Mouse (Mus musculus) limb, embryonic 14.5 days (tissue): ENCODE measurements at regions not wholly inside any gene's neighbourhood (a gene's known extent, or its start where the extent isn't known, plus 50 kb on each side); places are given as distances from the start of the nearest gene placed in this dataset.
A peak's percentile ranks its signal among the peaks of the same experiment; 100 is the strongest.

Source experiments
- ATAC-seq: fragments of 200-750 bp; cut with Nextera tagmentation; 2 replicates; pipeline ENCODE4 v1.8.0; 2017; ENCODE audit warnings: low read depth, moderate number of reproducible peaks, moderate TSS enrichment; ENCODE audit not compliant: low FRiP score
- DNase-seq: peaks from one replicate; pipeline ENCODE4 v3.0.0-alpha.2; 2015; ENCODE audit warnings: low spot score
- H3K27ac ChIP-seq: fragments of 300-500 bp; sonication (generic); replicated peaks from 2 replicates; pipeline ENCODE4 v1.5.1; 2014; ENCODE audit warnings: low read depth, mild to moderate bottlenecking, low read length, moderate library complexity, mixed read lengths
- H3K27me3 ChIP-seq: fragments of 300-500 bp; sonication (generic); 2 replicates; pipeline ENCODE4 v1.6.1; 2014; ENCODE audit warnings: low read length, mixed read lengths; ENCODE audit not compliant: control insufficient read depth, insufficient read depth
- H3K36me3 ChIP-seq: fragments of 300-500 bp; sonication (generic); 2 replicates; pipeline ENCODE4 v1.6.1; 2014; ENCODE audit warnings: mild to moderate bottlenecking, low read length, moderate library complexity, mixed read lengths; ENCODE audit not compliant: control insufficient read depth, insufficient read depth
- H3K4me1 ChIP-seq: fragments of 300-500 bp; sonication (generic); 2 replicates; pipeline ENCODE4 v1.6.1; 2014; ENCODE audit warnings: antibody characterized with exemption, low read length, mixed read lengths; ENCODE audit not compliant: control insufficient read depth, insufficient read depth
- H3K4me2 ChIP-seq: fragments of 300-500 bp; sonication (generic); replicated peaks from 2 replicates; pipeline ENCODE4 v1.6.1; 2014; ENCODE audit warnings: low read depth, mild to moderate bottlenecking, low read length, moderate library complexity; ENCODE audit not compliant: severe bottlenecking
- H3K4me3 ChIP-seq: fragments of 300-500 bp; sonication (generic); replicated peaks from 2 replicates; pipeline ENCODE4 v1.5.1; 2014; ENCODE audit warnings: low read length
- H3K9ac ChIP-seq: fragments of 300-500 bp; sonication (generic); 2 replicates; pipeline ENCODE4 v1.6.1; 2014; ENCODE audit warnings: mild to moderate bottlenecking, low read depth, low read length, moderate library complexity; ENCODE audit not compliant: severe bottlenecking
- H3K9me3 ChIP-seq: fragments of 300-500 bp; sonication (generic); 2 replicates; pipeline ENCODE4 v1.6.1; 2016; ENCODE audit warnings: low read length; ENCODE audit not compliant: control insufficient read depth
- POLR2A ChIP-seq: fragments of 200-500 bp; IDR thresholded peaks from 2 replicates; pipeline ENCODE4 v1.8.0; 2012; ENCODE audit warnings: inconsistent platforms, mild to moderate bottlenecking, moderate library complexity, borderline replicate concordance; ENCODE audit not compliant: insufficient read depth, insufficient read length; ENCODE audit errors: extremely low read depth
- WGBS: fragments of 180-500 bp; shearing (Covaris S2); extraction: QIAGEN DNeasy Blood & Tissue Kit; methylation state at CpG from one replicate; pipeline ENCODE4 v1.1.7; 2014; 5-methylcytosine and 5-hydroxymethylcytosine counted together

GRCm38 (mm10) chr2:8660544-8660943 is 1151.2 kb upstream of the Celf2 start:
- Histone ChIP-seq H3K4me3 (no peak overlapping the region), H3K4me1 (no peaks in the 10 kb centered on the region), H3K36me3 (no peaks in the 10 kb centered on the region), H3K4me2 (no peak overlapping the region), H3K27ac (no peak overlapping the region), H3K27me3 (no peaks in the 10 kb centered on the region), H3K9ac (no peak overlapping the region), H3K9me3 (no peaks in the 10 kb centered on the region)
- DNase-seq (no peak), ATAC-seq (no peak)
- WGBS = 80% methylated on average over 7 of the region's 7 CpGs
- TF ChIP-seq POLR2A = no peak

- TF ChIP-seq POLR2A = no peak
- Histone ChIP-seq H3K4me3 (no peak overlapping the region), H3K36me3 (no peaks in the 10 kb centered on the region), H3K9me3 (no peaks in the 10 kb centered on the region), H3K27me3 (no peaks in the 10 kb centered on the region), H3K9ac (no peak overlapping the region), H3K4me2 (no peak overlapping the region), H3K4me1 (no peaks in the 10 kb centered on the region), H3K27ac (no peak overlapping the region)
- peak; percentile 89 for DNase-seq
- ATAC-seq = peak; percentile 60; the same call in 1 of the 2 replicates
- 16% methylated on average over 10 of the region's 10 CpGs for WGBS
These were observed 1164.5 kb upstream of the Celf2 start for GRCm38 (mm10) chr2:8673751-8674378.

GRCm38 (mm10) chr2:8675537-8675936 is 1166.2 kb upstream of the Celf2 start:
- no peak for TF ChIP-seq POLR2A
- Histone ChIP-seq H3K9me3 (no peaks in the 10 kb centered on the region), H3K4me2 (no peak overlapping the region), H3K9ac (no peak overlapping the region), H3K4me1 (no peaks in the 10 kb centered on the region), H3K4me3 (no peak overlapping the region), H3K36me3 (no peaks in the 10 kb centered on the region), H3K27me3 (no peaks in the 10 kb centered on the region), H3K27ac (no peak overlapping the region)
- WGBS = 69% methylated on average over 4 of the region's 4 CpGs
- DNase-seq (peak; percentile 48), ATAC-seq (no peak)

- ATAC-seq (no peak), DNase-seq (no peak)
- Histone ChIP-seq H3K27ac (no peak overlapping the region), H3K9me3 (no peaks in the 10 kb centered on the region), H3K36me3 (no peaks in the 10 kb centered on the region), H3K4me3 (no peak overlapping the region), H3K4me1 (no peaks in the 10 kb centered on the region), H3K4me2 (no peak overlapping the region), H3K9ac (no peak overlapping the region), H3K27me3 (no peaks in the 10 kb centered on the region)
- TF ChIP-seq POLR2A = no peak
- WGBS = 9% methylated on average over 4 of the region's 4 CpGs
These were observed 1167.2 kb upstream of the Celf2 start for GRCm38 (mm10) chr2:8676546-8676945.

- DNase-seq = no peak
- no peak overlapping the region for H3K4me2 ChIP-seq
- no peak overlapping the region for H3K4me3 ChIP-seq
- no peak for ATAC-seq
- H3K9me3 ChIP-seq = no peaks in the 10 kb centered on the region
- H3K27me3 ChIP-seq = no peaks in the 10 kb centered on the region
- H3K36me3 ChIP-seq = no peaks in the 10 kb centered on the region
- no peak overlapping the region for H3K9ac ChIP-seq
- TF ChIP-seq POLR2A = no peak
- WGBS = 64% methylated on average over 8 of the region's 8 CpGs
- H3K27ac ChIP-seq = no peak overlapping the region
- no peaks in the 10 kb centered on the region for H3K4me1 ChIP-seq
These were observed 1181.7 kb upstream of the Celf2 start for GRCm38 (mm10) chr2:8690846-8691643.

GRCm38 (mm10) chr2:8729306-8729705 is 1151.7 kb upstream of the 4930412O13Rik start:
- Histone ChIP-seq H3K27me3 (no peaks in the 10 kb centered on the region), H3K4me2 (no peak overlapping the region), H3K4me1 (no peaks in the 10 kb centered on the region), H3K27ac (no peak overlapping the region), H3K9me3 (no peaks in the 10 kb centered on the region), H3K36me3 (no peaks in the 10 kb centered on the region), H3K4me3 (no peak overlapping the region), H3K9ac (no peak overlapping the region)
- DNase-seq (no peak), ATAC-seq (no peak)
- TF ChIP-seq POLR2A = no peak
- 88% methylated on average over 8 of the region's 8 CpGs for WGBS
